Mouse (Mus musculus): Measurements from ENCODE around the gene Anks1b.

DNA sequence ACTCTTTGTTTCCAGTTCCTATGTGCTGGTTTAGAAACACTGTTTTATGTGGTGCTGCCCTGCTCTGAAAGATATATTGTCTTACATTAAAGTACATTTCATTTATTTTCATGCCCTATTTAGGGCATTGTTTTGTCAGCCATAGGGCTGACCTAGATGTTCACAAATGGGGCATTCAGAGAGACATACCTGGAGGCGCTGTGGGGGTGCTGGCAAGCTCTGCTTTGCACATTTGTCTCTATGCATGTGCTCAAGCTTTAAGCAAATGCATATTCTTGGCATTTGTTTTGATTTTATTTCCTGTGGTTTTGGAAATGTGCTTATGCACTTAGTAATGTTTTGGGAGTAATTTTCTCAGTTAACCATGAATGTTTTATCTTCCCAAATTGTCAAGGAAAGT is 43.8 kb downstream of the Anks1b start:
- TF ChIP-seq POLR2A (IDR thresholded peaks at IDR 0.05; ENCODE audit: low read depth, low read length), result no peak
- no peak for TF ChIP-seq CTCF (conservative IDR thresholded peaks at IDR 0.05; ENCODE audit: insufficient read depth, insufficient read length, low read depth, low read length)

Measured in kidney, adult 2 months (tissue).